Mouse (Mus musculus) liver, postnatal 0 days (tissue): ENCODE data around the gene Cdk13.

Source experiments
- CTCF ChIP-seq: sonication (generic); IDR thresholded peaks from 2 replicates; pipeline ENCODE4 v1.5.1; 2016; ENCODE audit warnings: antibody characterized with exemption, low read depth
- EP300 ChIP-seq: IDR thresholded peaks from 2 replicates; pipeline ENCODE4 v1.6.1; 2016; ENCODE audit warnings: antibody characterized with exemption, low read depth, mild to moderate bottlenecking

- TF ChIP-seq CTCF (no peak), EP300 (no peak)
These were observed 99.6 kb downstream of the Cdk13 start for GRCm38 (mm10) chr13:17705188-17705826.
